18 mouse cellular contexts compared by ENCODE assay signal in genomic region chr6:34111406-34111805, GRCm38 (mm10).
"Had no signal": no experiment of that assay in that cellular context is flagged by ENCODE, and none has a peak within 500 bp of the region (broad histone marks: within the 10 kb centered on the region; RNA-seq: fewer than 3 reads in every experiment).

No protein-coding gene starts in this region.

- H3K4me2 ChIP-seq: limb, embryonic 12.5 days; limb, embryonic 15.5 days; liver, embryonic 11.5 days; lung, embryonic 15.5 days; midbrain, embryonic 11.5 days had no signal

- H3K27me3 ChIP-seq: lung, embryonic 15.5 days had no signal

- DNase-seq: kidney, adult 2 months; kidney, postnatal 25 days; layer of hippocampus, postnatal 36 days; left cerebral cortex, postnatal 4 days; liver, postnatal 0 days; lung, postnatal 14 days; lung, postnatal 4 days; midbrain, embryonic 14.5 days; thymus, adult 2 months; thymus, postnatal 14 days; thymus, postnatal 4 days had no signal

- ATAC-seq: liver, postnatal 0 days had no signal

- H3K36me3 ChIP-seq: limb, embryonic 12.5 days; limb, embryonic 15.5 days; lung, embryonic 15.5 days had no signal

- H3K27ac ChIP-seq: kidney, postnatal 0 days; limb, embryonic 12.5 days; limb, embryonic 15.5 days; liver, embryonic 14.5 days; lung, embryonic 15.5 days had no signal

- H3K9ac ChIP-seq: limb, embryonic 12.5 days; limb, embryonic 15.5 days; liver, embryonic 14.5 days; liver, postnatal 0 days; lung, embryonic 15.5 days had no signal

- H3K4me3 ChIP-seq: limb, embryonic 12.5 days; limb, embryonic 15.5 days; lung, embryonic 15.5 days had no signal

- H3K4me1 ChIP-seq: limb, embryonic 15.5 days; lung, embryonic 15.5 days had no signal

- H3K9me3 ChIP-seq: limb, embryonic 12.5 days; limb, embryonic 15.5 days; lung, embryonic 15.5 days had no signal
